Mouse (Mus musculus) layer of hippocampus, adult 2 months (tissue): Measurements from ENCODE around the gene Erp29. TPM values are rescaled to one million over a fixed set of nuclear protein-coding genes. Genes with fewer than 3 reads are reported as not detected.
A peak's percentile ranks its signal among the peaks of the same experiment; 100 is the strongest.
"Not testable (repeated sequence)": the region's sequence is repeated elsewhere in the genome, so short reads cannot be mapped to it uniquely, and the experiment has no call there.

Experiments
- DNase-seq, 2 experiments: peaks; one replicate each; pipeline ENCODE4 v3.0.0; 2022; ENCODE audit warnings: low spot score in 2 of 2
- H3K27ac ChIP-seq: fragments of 200-600 bp; 2 replicates; pipeline ENCODE4 v1.8.1; 2022
- H3K4me3 ChIP-seq: fragments of 200-600 bp; 2 replicates; pipeline ENCODE4 v1.8.1; 2022; ENCODE audit warnings: mild to moderate bottlenecking
- CTCF ChIP-seq: fragments of 200-600 bp; conservative IDR thresholded peaks from 2 replicates; pipeline ENCODE4 v1.8.1; 2022; ENCODE audit warnings: antibody characterized with exemption, mild to moderate bottlenecking, moderate library complexity
- long read RNA-seq, 2 experiments: library from polyadenylated mRNA; stranded (forward); transcript quantifications; one replicate each; pipeline ENCODE4 v2.0.0; 2021; ENCODE audit warnings: borderline mapping rate in 2 of 2
- total RNA-seq, 2 experiments: library from RNA; stranded (reverse); gene quantifications; 2 replicates each; pipeline ENCODE4 v1.2.3; 2021

The Erp29 gene
- 100 to 1,000 TPM; 127 to 144 TPM for total RNA-seq
- long read RNA-seq, experiment 1, full-length matches to known transcripts: 28 of 35 reads
- long read RNA-seq, experiment 1, partial matches to known transcripts: 1 of 35 reads
- long read RNA-seq, experiment 1, other reads (novel, unspliced or antisense): 6 of 35 reads
- long read RNA-seq, experiment 2, full-length matches to known transcripts: 57 of 66 reads
- long read RNA-seq, experiment 2, partial matches to known transcripts: 0 of 66 reads
- long read RNA-seq, experiment 2, other reads (novel, unspliced or antisense): 9 of 66 reads

DNA sequence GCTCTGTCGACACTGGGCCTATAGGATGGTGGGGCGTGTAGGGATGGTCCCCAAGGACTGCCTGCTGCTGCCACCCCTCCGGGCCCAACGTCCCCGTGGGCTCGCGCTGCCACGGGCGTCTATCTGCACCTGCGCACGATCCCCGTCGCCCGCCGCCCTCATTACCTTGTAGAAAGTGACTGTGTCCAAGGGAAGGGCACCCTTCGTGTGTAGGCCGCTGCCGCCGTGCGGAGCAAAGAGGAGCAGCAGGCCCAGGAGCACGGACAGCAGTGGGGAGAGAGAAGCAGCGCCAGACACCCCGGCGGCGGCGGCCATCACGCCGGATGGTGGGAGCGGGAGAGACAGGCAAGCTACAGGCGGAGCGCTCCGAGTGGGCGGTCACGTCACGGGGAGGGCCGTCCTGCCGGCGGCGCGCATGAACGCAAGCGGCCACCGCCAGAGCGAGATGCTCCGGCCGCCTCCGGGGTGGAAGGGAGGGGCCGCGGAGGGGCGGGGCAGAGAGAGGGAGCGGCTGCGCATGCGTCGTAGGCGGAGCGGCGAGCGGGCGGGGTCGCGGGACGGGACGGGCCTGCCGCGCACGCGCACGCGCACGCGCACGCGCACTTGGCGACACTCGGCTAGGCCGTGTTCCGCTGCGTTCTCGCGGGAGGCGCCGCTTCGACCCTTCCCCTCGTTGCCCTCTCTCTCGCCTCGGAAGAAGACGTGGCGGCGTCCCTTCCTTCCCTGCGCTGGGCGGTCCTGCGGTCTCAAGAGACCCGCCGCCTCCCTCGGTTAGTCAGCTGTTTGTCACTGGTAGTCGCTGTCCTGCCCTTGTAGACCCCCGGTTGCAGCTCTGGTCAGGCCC lies at the start of gene Erp29:
TSS of gene Erp29 (minus strand) at position 481 of the 844 bp plus-strand sequence.
- peak; percentile 98 to 99 for DNase-seq
- Histone ChIP-seq H3K27ac (peak within 1 kb of the TSS; percentile 99), H3K4me3 (peak within 1 kb of the TSS; percentile 88)
- peak; percentile 55 for TF ChIP-seq CTCF

DNA sequence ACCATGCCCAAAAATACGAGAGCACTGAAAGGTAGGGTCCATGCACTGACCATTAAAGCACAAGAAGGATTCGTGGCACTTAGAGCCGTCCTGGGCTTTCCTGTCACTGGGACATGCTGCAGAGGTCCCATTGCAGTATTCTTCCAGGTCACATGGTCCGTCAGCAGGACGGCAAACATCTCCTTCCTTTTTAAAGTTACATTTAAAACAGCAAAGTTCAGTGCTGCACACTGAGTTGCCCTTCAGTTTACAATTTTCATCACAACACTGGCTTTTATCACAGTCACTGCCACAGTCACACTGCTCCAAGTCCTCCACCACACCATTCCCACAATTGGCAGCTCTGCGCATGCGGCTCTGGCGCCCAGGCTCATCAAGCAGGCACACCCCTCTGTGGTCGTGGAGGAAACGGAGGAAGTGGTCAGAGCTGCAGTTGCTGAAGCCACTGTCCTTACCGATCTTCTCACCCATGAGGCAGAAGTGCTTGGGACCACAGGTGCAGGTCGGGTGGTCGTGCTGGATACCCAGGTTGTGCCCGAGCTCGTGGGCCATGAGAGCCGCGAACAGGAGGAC lies 49.2 kb upstream of the Erp29 start:
- not testable (repeated sequence) for H3K27ac ChIP-seq, H3K4me3 ChIP-seq, DNase-seq

DNA sequence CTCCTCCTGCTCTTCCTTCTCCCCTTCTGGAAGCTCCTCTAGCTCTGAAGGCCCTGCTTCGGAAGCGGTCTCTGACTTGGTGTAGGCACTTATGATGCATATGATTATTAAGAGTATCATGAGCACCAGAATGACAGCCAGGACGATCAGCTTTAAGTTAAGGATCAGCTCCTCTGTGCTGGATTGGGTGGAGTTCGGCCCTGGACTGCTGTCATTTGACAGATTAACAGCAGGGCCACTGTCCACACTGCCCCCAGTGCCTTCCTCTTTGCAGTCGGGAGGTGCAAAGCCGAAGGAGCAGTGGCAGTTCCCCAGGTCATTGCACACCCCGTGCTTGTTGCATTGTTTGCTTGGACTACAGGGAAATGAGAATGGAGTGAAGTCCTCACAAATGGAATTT lies 48.4 kb upstream of the Erp29 start:
- Histone ChIP-seq H3K27ac (peak overlapping the region; percentile 33; the same call in 1 of the 2 replicates), H3K4me3 (no peak overlapping the region)
- DNase-seq: no peak
- TF ChIP-seq CTCF: no peak

DNA sequence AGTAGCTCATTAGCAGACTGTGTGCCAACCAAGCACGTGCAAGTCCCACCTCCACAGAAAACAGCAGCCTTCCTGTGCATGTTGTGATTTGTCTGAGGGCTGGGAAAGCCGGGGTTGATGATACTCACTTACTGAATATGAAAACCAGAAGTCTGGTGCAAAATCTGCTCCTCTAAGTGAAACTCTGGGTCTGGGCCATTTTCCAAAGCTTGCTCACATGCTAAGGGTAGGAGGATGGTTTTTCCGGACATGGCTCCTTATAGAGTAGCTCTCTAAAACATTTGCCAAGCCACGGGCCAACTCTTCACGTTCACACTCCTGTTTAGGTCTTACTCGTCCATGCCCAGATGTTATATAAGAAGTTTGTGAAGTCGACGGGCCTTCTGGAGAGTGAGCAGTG lies 41.0 kb upstream of the Erp29 start:
- no peak for TF ChIP-seq CTCF
- peak overlapping the region; percentile 43; the same call in 1 of the 2 replicates for H3K27ac ChIP-seq
- DNase-seq: peak; percentile 45 to 60
- no peak overlapping the region for H3K4me3 ChIP-seq

DNA sequence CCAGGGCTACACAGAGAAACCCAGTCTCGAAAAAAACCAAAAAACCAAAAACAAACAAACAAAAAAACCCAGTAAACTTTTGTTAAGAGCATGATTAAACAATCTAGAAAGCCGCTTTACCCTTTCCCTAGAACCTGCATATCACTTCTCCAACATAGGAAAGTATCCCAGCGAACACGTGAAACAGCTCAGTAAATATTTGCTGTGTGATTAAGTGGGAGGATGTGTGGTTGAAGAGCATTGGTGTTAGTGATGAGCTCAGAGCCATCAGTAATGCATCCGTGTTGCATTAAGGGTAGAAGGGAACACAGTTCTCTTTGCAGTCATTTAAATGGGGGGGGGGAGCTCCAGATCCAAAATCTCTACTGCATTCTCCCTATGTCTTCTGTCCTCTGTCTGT lies 32.5 kb upstream of the Erp29 start:
- Histone ChIP-seq H3K27ac (no peak overlapping the region), H3K4me3 (no peak overlapping the region)
- no peak for DNase-seq
- no peak for TF ChIP-seq CTCF

GRCm38 (mm10) chr5:121477680-121478079 lies 25.4 kb upstream of the Erp29 start:
- Histone ChIP-seq H3K27ac (no peak overlapping the region), H3K4me3 (no peak overlapping the region)
- peak; percentile 90 for TF ChIP-seq CTCF
- DNase-seq: peak; percentile 37 to 65

DNA sequence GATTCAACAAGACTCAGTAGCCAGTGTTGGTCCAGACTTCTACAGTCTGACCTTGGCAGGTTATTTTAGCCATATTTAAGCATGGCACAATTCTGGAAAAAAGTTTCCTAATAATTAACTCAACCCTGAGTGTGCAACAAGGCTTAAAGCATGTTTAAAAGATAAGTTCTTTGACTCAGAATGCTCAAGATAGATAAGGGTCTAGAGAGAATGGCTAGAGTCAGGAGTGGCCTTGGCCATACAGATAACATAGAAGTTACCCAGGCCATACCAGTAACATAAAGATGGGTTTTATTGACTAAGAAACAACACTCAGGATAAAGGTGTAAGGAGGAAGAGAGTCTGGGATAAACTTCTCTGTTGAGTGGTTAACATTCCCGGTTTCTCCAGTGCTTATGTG lies 23.7 kb upstream of the Erp29 start:
- no peak for DNase-seq
- Histone ChIP-seq H3K27ac (no peak overlapping the region), H3K4me3 (no peak overlapping the region)
- no peak for TF ChIP-seq CTCF

- TF ChIP-seq CTCF: no peak
- no peak for DNase-seq
- Histone ChIP-seq H3K4me3 (no peak overlapping the region), H3K27ac (no peak overlapping the region)
These were observed 22.3 kb upstream of the Erp29 start for GRCm38 (mm10) chr5:121474610-121475009.

DNA sequence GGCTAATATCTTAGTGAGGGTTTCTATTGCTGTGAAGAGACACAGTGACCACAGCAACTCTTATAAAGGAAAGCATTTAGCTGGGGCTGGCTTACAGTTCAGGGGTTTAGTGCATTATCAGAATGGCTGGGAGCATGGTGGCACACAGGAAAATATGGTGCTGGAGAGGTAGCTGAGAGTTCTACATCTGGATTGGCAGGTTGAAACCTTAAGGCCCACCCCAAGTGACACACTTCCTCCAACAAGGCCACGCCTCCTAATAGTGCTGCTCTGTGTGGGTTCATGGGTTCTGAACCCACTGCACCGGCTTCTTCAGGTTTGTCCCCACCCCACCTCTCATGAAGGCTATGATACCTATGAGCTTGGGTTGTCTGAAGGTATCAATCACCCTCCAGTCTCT lies 20.1 kb upstream of the Erp29 start:
- no peak overlapping the region for H3K4me3 ChIP-seq
- DNase-seq: no peak
- no peak overlapping the region for H3K27ac ChIP-seq
- TF ChIP-seq CTCF: no peak

DNA sequence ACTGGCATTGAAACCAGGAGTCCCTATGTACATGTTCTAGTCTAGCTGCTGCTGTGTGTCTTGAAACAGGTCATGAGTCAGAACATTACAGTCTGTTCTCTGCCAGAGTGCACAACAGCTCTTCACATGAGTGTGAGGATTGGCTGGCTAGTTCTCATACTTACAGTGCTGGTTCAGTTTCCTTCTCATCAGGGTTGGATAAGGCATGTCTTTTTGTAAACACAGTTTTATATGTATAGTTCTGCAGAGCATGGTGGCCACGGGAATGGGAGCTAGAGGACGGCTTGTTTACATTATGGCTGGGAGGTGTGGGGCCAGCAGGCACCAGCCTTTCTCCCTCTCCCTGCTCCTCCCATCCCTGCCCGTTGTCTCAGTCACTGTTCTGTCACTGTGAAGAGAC lies 17.3 kb upstream of the Erp29 start:
- no peak for DNase-seq
- H3K27ac ChIP-seq: no peak overlapping the region
- H3K4me3 ChIP-seq: no peak overlapping the region
- no peak for TF ChIP-seq CTCF

GRCm38 (mm10) chr5:121463601-121464250 lies 11.4 kb upstream of the Erp29 start:
- no peak for DNase-seq
- no peak for TF ChIP-seq CTCF
- H3K4me3 ChIP-seq: no peak overlapping the region
- H3K27ac ChIP-seq: no peak overlapping the region

- no peak for TF ChIP-seq CTCF
- DNase-seq: no peak
- Histone ChIP-seq H3K4me3 (no peak overlapping the region), H3K27ac (no peak overlapping the region)
These were observed 10.7 kb upstream of the Erp29 start for GRCm38 (mm10) chr5:121462967-121463366.

- TF ChIP-seq CTCF: no peak
- H3K4me3 ChIP-seq: no peak overlapping the region
- DNase-seq: no peak
- H3K27ac ChIP-seq: no peak overlapping the region
These were observed 9.8 kb upstream of the Erp29 start for GRCm38 (mm10) chr5:121462171-121462502.
